Mouse (Mus musculus) bone marrow, adult 2 months (tissue): ENCODE results near the gene Gm10643.

Source experiments
- CTCF ChIP-seq: fragments of 200-500 bp; IDR thresholded peaks from 2 replicates; pipeline ENCODE4 v1.5.1; 2011; ENCODE audit warnings: low read length, control low read depth; ENCODE audit not compliant: control insufficient read depth, insufficient read depth
- POLR2A ChIP-seq: fragments of 200-500 bp; IDR thresholded peaks from 2 replicates; pipeline ENCODE4 v1.6.1; 2011; ENCODE audit warnings: low read depth, mild to moderate bottlenecking, control low read depth, low read length, borderline replicate concordance; ENCODE audit not compliant: control insufficient read depth

- TF ChIP-seq POLR2A: peak; percentile 43; the same call in 1 of the 2 replicates
- no peak for TF ChIP-seq CTCF
These were observed 2.2 kb upstream of the Gm10643 start for GRCm38 (mm10) chr8:84067047-84067573.
